Mouse (Mus musculus) splenic B cell, adult 2 months (primary cell): ENCODE measurements around the gene Tnfrsf4.

Experiments
- DNase-seq: peaks from one replicate; pipeline ENCODE4 v3.0.0-alpha.2; 2011; ENCODE audit warnings: low read depth, low spot score
- H3K27me3 ChIP-seq: 2 replicates; pipeline ENCODE4 v1.6.1; 2012; ENCODE audit warnings: mild to moderate bottlenecking, low read length, moderate library complexity, mixed read lengths; ENCODE audit not compliant: control insufficient read depth, poor library complexity, insufficient read depth, severe bottlenecking
- H3K36me3 ChIP-seq: 2 replicates; pipeline ENCODE4 v1.6.1; 2012; ENCODE audit warnings: mild to moderate bottlenecking, low read length, moderate library complexity, mixed read lengths; ENCODE audit not compliant: control insufficient read depth, poor library complexity, insufficient read depth, severe bottlenecking

Tnfrsf4 gene

GRCm38 (mm10) chr4:156013637-156014036, at the start of gene Tnfrsf4:
Tnfrsf4 (plus strand) TSS chr4:156013843.
- DNase-seq, result no peak
- Histone ChIP-seq H3K27me3 (no peaks in the 10 kb centered on the region), H3K36me3 (peaks cover 12% of the 10 kb centered on the region)

- no peak for DNase-seq
- Histone ChIP-seq H3K27me3 (no peaks in the 10 kb centered on the region), H3K36me3 (0 out of 2 replicates have a peak, but pooled peaks cover 1% of the 10 kb centered on the region)
Observed at GRCm38 (mm10) chr4:155964396-155964795, 49.2 kb upstream of the Tnfrsf4 start.

- Histone ChIP-seq H3K36me3 (no peaks in the 10 kb centered on the region), H3K27me3 (no peaks in the 10 kb centered on the region)
- no peak for DNase-seq
Observed at GRCm38 (mm10) chr4:155969043-155969653, 44.5 kb upstream of the Tnfrsf4 start.

GRCm38 (mm10) chr4:155970286-155970685, 43.4 kb upstream of the Tnfrsf4 start:
- no peak for DNase-seq

GRCm38 (mm10) chr4:155972651-155973050, 41.0 kb upstream of the Tnfrsf4 start:
- no peak for DNase-seq
- no peaks in the 10 kb centered on the region for H3K36me3 ChIP-seq
- no peaks in the 10 kb centered on the region for H3K27me3 ChIP-seq

More at GRCm38 (mm10) chr4:155970286-155970685, 43.4 kb upstream of the Tnfrsf4 start:
- Histone ChIP-seq H3K36me3 (no peaks in the 10 kb centered on the region), H3K27me3 (no peaks in the 10 kb centered on the region)

- H3K36me3 ChIP-seq, result no peaks in the 10 kb centered on the region
- no peak for DNase-seq
- H3K27me3 ChIP-seq, result no peaks in the 10 kb centered on the region
Observed at GRCm38 (mm10) chr4:155973239-155973638, 40.4 kb upstream of the Tnfrsf4 start.

GRCm38 (mm10) chr4:155981436-155982082, 32.1 kb upstream of the Tnfrsf4 start:
- no peaks in the 10 kb centered on the region for H3K36me3 ChIP-seq
- no peaks in the 10 kb centered on the region for H3K27me3 ChIP-seq
- no peak for DNase-seq

GRCm38 (mm10) chr4:155983788-155984187, 29.9 kb upstream of the Tnfrsf4 start:
- Histone ChIP-seq H3K27me3 (no peaks in the 10 kb centered on the region), H3K36me3 (no peaks in the 10 kb centered on the region)
- DNase-seq, result no peak

GRCm38 (mm10) chr4:155991211-155991907, 22.3 kb upstream of the Tnfrsf4 start:
- H3K36me3 ChIP-seq, result peaks cover 2% of the 10 kb centered on the region
- DNase-seq, result peak; percentile 14

GRCm38 (mm10) chr4:155991908-155992230, 21.8 kb upstream of the Tnfrsf4 start:
- DNase-seq, result no peak
- H3K36me3 ChIP-seq, result peaks cover 4% of the 10 kb centered on the region
- no peaks in the 10 kb centered on the region for H3K27me3 ChIP-seq

More at GRCm38 (mm10) chr4:155991211-155991907, 22.3 kb upstream of the Tnfrsf4 start:
- H3K27me3 ChIP-seq, result no peaks in the 10 kb centered on the region

GRCm38 (mm10) chr4:155992241-155992905, 21.3 kb upstream of the Tnfrsf4 start, which contains the start of the genes B3galt6 and Sdf4:
B3galt6 (minus strand) TSS chr4:155992649.
Sdf4 (plus strand) TSS chr4:155992872.
- H3K27me3 ChIP-seq, result no peaks in the 10 kb centered on the region
- peak; percentile 95 for DNase-seq
- peaks cover 5% of the 10 kb centered on the region for H3K36me3 ChIP-seq

GRCm38 (mm10) chr4:155992906-155993547, 20.6 kb upstream of the Tnfrsf4 start:
- peak; percentile 96 for DNase-seq
- Histone ChIP-seq H3K27me3 (no peaks in the 10 kb centered on the region), H3K36me3 (peaks cover 8% of the 10 kb centered on the region)

- H3K36me3 ChIP-seq, result peaks cover 8% of the 10 kb centered on the region
- no peaks in the 10 kb centered on the region for H3K27me3 ChIP-seq
- DNase-seq, result no peak
Observed at GRCm38 (mm10) chr4:155993606-155994005, 20.0 kb upstream of the Tnfrsf4 start.

- no peaks in the 10 kb centered on the region for H3K27me3 ChIP-seq
- no peak for DNase-seq
Observed at GRCm38 (mm10) chr4:156004109-156004508, 9.5 kb upstream of the Tnfrsf4 start.

More at GRCm38 (mm10) chr4:156004109-156004508, 9.5 kb upstream of the Tnfrsf4 start:
- H3K36me3 ChIP-seq, result peaks cover 22% of the 10 kb centered on the region
